Mouse (Mus musculus) cortical plate, adult 2 months (tissue): Measurements from ENCODE around the gene Cox4i1.

Experiments used
- CTCF ChIP-seq: fragments of 200-500 bp; IDR thresholded peaks from 2 replicates; pipeline ENCODE4 v1.5.1; 2011; ENCODE audit warnings: mild to moderate bottlenecking, control low read depth, low read length; ENCODE audit not compliant: insufficient read depth; ENCODE audit errors: extremely low read depth
- POLR2A ChIP-seq: fragments of 200-500 bp; IDR thresholded peaks from 2 replicates; pipeline ENCODE4 v1.6.1; 2011; ENCODE audit warnings: mild to moderate bottlenecking, low read length, control low read depth; ENCODE audit not compliant: insufficient read depth; ENCODE audit errors: extremely low read depth

DNA sequence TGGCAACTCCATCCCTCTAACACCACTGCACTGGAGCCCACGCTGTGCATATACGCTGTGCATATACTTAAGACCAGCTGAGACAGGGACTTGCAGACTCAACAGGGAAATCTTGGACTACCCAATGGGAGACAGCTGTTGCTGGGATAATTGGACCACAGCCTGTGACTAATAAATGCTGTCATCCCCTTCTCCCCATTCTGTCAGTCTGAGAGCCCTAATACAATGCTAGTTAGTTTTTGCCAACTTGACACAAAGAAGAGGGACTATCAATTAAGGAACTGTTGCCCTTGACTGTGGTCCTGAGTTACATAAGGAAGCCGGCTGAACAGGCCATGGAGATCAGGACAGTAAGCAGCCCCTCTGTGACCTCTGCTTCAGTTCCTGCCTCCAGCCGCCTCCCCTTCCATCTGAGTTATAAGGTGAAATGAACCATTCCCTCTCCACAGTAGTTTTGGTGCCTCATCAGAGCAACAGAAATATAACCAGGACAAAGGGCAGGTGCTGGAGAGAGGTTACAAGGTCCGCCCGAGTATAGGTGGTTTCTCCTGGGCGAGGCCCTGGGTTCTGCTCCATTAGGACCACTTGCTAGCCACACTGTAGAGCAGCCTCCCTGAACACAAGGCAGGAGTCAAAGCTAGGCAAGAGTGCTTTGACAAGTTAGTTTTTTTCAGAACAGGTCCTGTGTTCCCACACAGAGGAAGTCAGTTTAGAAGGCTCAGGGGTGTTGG is 11.5 kb upstream of the Cox4i1 start:
- TF ChIP-seq POLR2A (no peak), CTCF (no peak)
